Mouse (Mus musculus) cortical plate, adult 2 months (tissue): ENCODE results near the gene Rgmb.

Experiments used
- CTCF ChIP-seq: fragments of 200-500 bp; IDR thresholded peaks from 2 replicates; pipeline ENCODE4 v1.5.1; 2011; ENCODE audit warnings: mild to moderate bottlenecking, control low read depth, low read length; ENCODE audit not compliant: insufficient read depth; ENCODE audit errors: extremely low read depth
- POLR2A ChIP-seq: fragments of 200-500 bp; IDR thresholded peaks from 2 replicates; pipeline ENCODE4 v1.6.1; 2011; ENCODE audit warnings: mild to moderate bottlenecking, low read length, control low read depth; ENCODE audit not compliant: insufficient read depth; ENCODE audit errors: extremely low read depth

GRCm38 (mm10) chr17:15809949-15810348 is 20.9 kb downstream of the Rgmb start:
- no peak for TF ChIP-seq CTCF
- no peak for TF ChIP-seq POLR2A
